Mouse (Mus musculus) spleen, adult 2 months (tissue): ENCODE results near the gene Smok2a. TPM values are rescaled to one million over a fixed set of nuclear protein-coding genes. Genes with fewer than 3 reads are reported as not detected.
"Not testable (repeated sequence)": the region's sequence is repeated elsewhere in the genome, so short reads cannot be mapped to it uniquely, and the experiment has no call there.

ENCODE experiments used
- DNase-seq, 2 experiments: peaks; one replicate each; pipeline versions ENCODE4 v3.0.0 to v3.0.0-alpha.2; 2012 to 2021; ENCODE audit warnings: low spot score in 2 of 2, low read depth in 1 of 2
- H3K27ac ChIP-seq: fragments of 200-500 bp; 2 replicates; pipeline ENCODE4 v1.5.1; 2012; ENCODE audit warnings: low read length, inconsistent platforms; ENCODE audit not compliant: insufficient read depth
- H3K27me3 ChIP-seq: fragments of 200-500 bp; 2 replicates; pipeline ENCODE4 v1.6.1; 2012; ENCODE audit warnings: mild to moderate bottlenecking, moderate library complexity, low read length, inconsistent platforms; ENCODE audit not compliant: control insufficient read depth, insufficient read depth
- H3K36me3 ChIP-seq: fragments of 200-500 bp; 2 replicates; pipeline ENCODE4 v1.6.1; 2012; ENCODE audit warnings: mild to moderate bottlenecking, low read length, inconsistent platforms; ENCODE audit not compliant: control insufficient read depth, insufficient read depth
- H3K4me1 ChIP-seq: fragments of 200-500 bp; 2 replicates; pipeline ENCODE4 v1.6.1; 2011; ENCODE audit warnings: inconsistent platforms; ENCODE audit not compliant: control insufficient read depth, insufficient read depth, insufficient read length
- H3K4me3 ChIP-seq: fragments of 200-500 bp; 2 replicates; pipeline ENCODE4 v1.5.1; 2011; ENCODE audit warnings: mild to moderate bottlenecking, inconsistent platforms; ENCODE audit not compliant: insufficient read depth, insufficient read length; ENCODE audit errors: extremely low read depth
- WGBS: fragments of 180-500 bp; shearing (Covaris S2); methylation state at CpG from one replicate; pipeline ENCODE4 v1.1.7; 2018; 5-methylcytosine and 5-hydroxymethylcytosine counted together
- polyA plus RNA-seq: library from polyadenylated mRNA; depleted of rRNA; stranded (reverse); fragments of >200 nt; gene quantifications from 2 replicates; pipeline ENCODE4 v1.2.3, GENCODE M21; 2012

The Smok2a gene
- polyA plus RNA-seq, 1 experiment = not detected

DNA sequence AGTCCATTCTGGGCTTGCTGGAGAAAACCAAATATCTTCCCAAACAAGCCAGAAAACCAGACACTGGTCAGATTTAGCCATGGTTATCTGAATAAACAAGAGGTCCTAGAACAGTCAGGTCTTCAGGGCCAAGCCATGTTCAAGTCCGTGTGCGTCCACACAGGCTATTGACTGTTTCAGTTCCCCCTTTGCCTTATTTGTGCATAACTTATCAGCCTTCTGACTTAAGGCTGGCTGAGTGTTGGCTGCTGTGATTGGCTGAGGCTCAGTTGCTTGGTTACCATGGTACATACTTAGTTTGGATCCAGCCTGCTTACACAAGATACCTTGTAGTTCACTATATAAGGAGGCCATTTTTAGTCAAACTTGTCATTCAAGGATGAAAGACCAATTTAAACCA, 32.1 kb upstream of the Smok2a start:
- not testable (repeated sequence) for H3K27ac ChIP-seq, DNase-seq, H3K4me1 ChIP-seq, H3K36me3 ChIP-seq, H3K27me3 ChIP-seq, H3K4me3 ChIP-seq
- 73% methylated on average over 2 of the region's 2 CpGs for WGBS

DNA sequence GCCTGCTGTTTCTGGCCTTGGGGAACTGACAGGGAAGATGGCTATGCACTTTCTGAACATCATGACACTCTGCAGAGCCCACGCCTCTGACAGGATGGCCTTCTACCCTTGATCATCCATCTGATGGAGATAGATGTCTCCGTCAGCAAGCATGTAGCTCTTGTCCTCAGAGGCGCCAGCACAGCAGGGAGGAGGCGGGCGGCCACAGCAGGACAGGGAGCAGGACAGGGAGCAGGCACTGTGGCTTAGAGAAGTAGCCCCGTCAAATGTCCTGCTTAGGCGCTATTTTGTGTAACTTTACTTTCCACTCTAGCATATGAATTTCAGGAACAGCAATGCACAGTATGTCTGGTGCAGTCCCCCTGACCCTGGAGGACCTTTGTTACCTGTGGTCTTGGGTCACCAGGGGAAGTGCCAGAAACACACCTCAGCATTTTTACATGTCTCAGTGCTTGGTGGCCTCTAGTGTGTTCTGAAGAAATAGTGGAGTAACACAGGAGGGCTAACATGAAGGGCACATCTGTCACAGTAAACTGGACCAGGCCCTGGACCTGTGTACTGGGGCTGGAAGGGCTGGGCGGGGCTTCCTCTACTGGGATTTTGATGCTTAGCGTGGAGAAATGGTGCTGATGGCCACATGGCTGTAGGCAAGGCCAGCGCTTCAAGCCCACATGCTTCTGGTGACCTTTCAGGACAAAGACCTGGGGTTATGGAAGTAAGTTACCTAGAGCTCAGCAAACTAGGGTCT, 30.0 kb upstream of the Smok2a start:
- H3K4me3 ChIP-seq, H3K36me3 ChIP-seq, H3K27me3 ChIP-seq, H3K27ac ChIP-seq, DNase-seq, H3K4me1 ChIP-seq: not testable (repeated sequence)
- WGBS = 84% methylated on average over 10 of the region's 10 CpGs

DNA sequence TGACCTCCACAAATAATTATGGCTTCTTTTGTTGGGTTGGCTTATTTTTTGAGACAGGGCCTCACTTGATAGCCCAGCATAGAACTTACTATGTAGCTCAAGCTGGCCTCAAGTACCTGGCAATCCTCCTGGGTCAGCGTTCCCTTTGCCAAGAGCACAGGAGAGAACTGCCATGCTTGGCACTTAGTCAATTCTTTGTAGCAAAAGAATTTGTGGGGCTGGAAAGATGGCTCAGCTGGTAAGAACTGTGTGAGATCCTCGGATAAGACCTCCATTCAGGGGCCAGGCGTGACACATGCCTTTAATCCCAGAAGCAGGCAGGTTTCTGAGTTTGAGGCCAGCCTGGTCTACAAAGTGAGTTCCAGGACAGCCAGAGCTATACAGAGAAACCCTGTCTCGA, 24.5 kb upstream of the Smok2a start:
- H3K4me3 ChIP-seq, H3K36me3 ChIP-seq, H3K4me1 ChIP-seq, H3K27ac ChIP-seq, DNase-seq, H3K27me3 ChIP-seq: not testable (repeated sequence)
- WGBS = 68% methylated on average over 4 of the region's 4 CpGs

- not testable (repeated sequence) for H3K36me3 ChIP-seq, H3K4me3 ChIP-seq, H3K4me1 ChIP-seq, H3K27ac ChIP-seq, H3K27me3 ChIP-seq, DNase-seq
- 85% methylated on average over 2 of the region's 2 CpGs for WGBS
Observed at GRCm38 (mm10) chr17:13198812-13199211, 22.2 kb upstream of the Smok2a start.

- 84% methylated on average over 8 of the region's 9 CpGs for WGBS
- H3K4me3 ChIP-seq, DNase-seq: not testable (repeated sequence)
Observed at GRCm38 (mm10) chr17:13199880-13200409, 21.0 kb upstream of the Smok2a start.

GRCm38 (mm10) chr17:13201551-13201950, 19.4 kb upstream of the Smok2a start:
- WGBS = 84% methylated on average over 4 of the region's 4 CpGs
- not testable (repeated sequence) for DNase-seq, H3K27ac ChIP-seq, H3K4me3 ChIP-seq, H3K36me3 ChIP-seq, H3K27me3 ChIP-seq, H3K4me1 ChIP-seq

More at GRCm38 (mm10) chr17:13199880-13200409, 21.0 kb upstream of the Smok2a start:
- H3K4me1 ChIP-seq, H3K27me3 ChIP-seq, H3K27ac ChIP-seq, H3K36me3 ChIP-seq: not testable (repeated sequence)

GRCm38 (mm10) chr17:13202453-13203107, 18.4 kb upstream of the Smok2a start:
- 83% methylated on average over 2 of the region's 3 CpGs for WGBS
- H3K4me3 ChIP-seq, DNase-seq: not testable (repeated sequence)

DNA sequence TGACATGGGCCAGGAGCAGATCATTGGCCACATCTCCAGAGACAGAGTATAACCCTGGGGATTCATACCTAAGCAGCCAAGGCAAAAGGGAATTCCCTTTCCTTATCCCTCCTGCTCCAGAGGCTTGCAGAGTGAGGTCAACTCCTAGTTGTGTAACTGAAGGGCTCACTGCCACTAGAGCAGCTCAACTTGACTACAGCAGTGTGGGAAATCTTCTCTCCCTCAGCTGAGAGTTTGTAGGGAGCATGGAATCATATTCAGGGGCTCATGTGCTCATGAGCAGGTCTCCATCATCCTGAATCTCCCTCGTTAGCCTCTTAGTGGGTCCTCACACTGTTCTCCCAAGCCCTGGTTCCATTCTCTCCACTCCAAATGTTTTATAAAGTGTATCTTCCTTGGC, 15.7 kb upstream of the Smok2a start:
- 76% methylated on average over 1 of the region's 1 CpGs for WGBS
- not testable (repeated sequence) for H3K4me3 ChIP-seq, H3K36me3 ChIP-seq, H3K4me1 ChIP-seq, DNase-seq, H3K27me3 ChIP-seq, H3K27ac ChIP-seq

More at GRCm38 (mm10) chr17:13202453-13203107, 18.4 kb upstream of the Smok2a start:
- not testable (repeated sequence) for H3K36me3 ChIP-seq, H3K27ac ChIP-seq, H3K4me1 ChIP-seq, H3K27me3 ChIP-seq
